Mouse (Mus musculus) kidney, postnatal 14 days (tissue): Measurements from ENCODE around the gene H2-Aa.
"Not testable (repeated sequence)": the region's sequence is repeated elsewhere in the genome, so short reads cannot be mapped to it uniquely, and the experiment has no call there.

Source experiments
- DNase-seq: peaks from one replicate; pipeline ENCODE4 v3.0.0; 2022; ENCODE audit warnings: mixed read lengths

The H2-Aa gene

GRCm38 (mm10) chr17:34287648-34288047, at the start of gene H2-Aa:
H2-Aa (minus strand) TSS chr17:34287823.
- peak; percentile 91 for DNase-seq

GRCm38 (mm10) chr17:34331200-34331599, 43.6 kb upstream of the H2-Aa start:
- DNase-seq: no peak

DNA sequence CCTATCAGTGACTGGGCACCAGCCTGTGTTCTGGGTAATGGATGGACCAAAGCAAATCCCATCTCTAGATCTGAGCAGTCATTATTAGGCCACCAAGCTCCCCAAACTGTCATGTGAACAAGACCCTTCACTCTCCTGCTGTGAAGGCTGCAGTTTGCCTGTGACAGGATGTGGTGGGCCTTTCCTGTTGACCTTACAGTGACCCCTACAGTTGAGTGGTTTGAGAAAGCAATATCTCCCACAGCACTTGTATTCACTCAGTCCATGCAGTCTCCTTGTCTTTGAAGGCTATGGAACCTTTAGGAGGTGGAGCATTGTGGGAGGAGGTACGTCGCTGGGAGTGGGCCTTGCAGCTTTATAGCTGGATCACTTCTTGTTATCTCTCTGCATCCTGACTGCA, 42.2 kb upstream of the H2-Aa start:
- DNase-seq: no peak

DNA sequence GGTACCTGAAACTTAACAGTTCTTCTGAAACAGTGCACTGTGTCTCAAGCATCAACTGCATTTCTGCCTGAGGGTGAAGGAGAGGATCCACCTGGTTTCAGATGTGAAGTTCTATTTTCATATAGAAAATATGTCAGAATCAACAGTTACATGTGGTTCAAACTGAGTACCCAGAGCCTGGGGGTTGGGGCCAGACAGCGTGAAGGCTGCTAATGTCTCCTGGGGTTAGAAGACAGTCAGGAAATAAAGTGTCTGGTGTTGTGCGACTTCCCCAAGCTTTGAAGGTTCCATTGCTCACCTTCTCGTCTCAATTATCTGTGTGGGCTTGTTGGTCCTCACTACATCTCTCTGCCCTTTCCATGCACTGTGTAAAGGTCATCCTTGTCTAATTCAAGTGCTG, 38.8 kb upstream of the H2-Aa start:
- DNase-seq: no peak

- DNase-seq: no peak
Observed at GRCm38 (mm10) chr17:34325436-34325835, 37.8 kb upstream of the H2-Aa start, which contains the start of gene H2-Eb2. H2-Eb2 (plus strand) TSS chr17:34325665.

- no peak for DNase-seq
Observed at GRCm38 (mm10) chr17:34317275-34317674, 29.7 kb upstream of the H2-Aa start.

GRCm38 (mm10) chr17:34316697-34317096, 29.1 kb upstream of the H2-Aa start:
- DNase-seq: no peak

GRCm38 (mm10) chr17:34315512-34315911, 27.9 kb upstream of the H2-Aa start:
- no peak for DNase-seq

DNA sequence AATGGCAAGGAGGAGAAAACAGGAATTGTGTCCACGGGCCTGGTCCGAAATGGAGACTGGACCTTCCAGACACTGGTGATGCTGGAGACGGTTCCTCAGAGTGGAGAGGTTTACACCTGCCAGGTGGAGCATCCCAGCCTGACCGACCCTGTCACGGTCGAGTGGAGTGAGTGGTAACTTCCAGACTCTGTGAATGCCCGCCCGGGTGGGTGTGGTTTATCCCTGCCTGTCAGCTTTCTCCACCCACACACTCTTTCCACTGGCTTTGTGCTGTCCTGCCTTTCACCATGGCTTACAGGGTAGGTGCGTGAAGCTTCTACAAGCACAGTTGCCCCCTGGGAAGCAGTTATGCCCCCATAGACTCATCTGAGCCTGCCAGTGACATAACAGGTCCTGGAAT, 26.7 kb upstream of the H2-Aa start:
- DNase-seq: no peak

DNA sequence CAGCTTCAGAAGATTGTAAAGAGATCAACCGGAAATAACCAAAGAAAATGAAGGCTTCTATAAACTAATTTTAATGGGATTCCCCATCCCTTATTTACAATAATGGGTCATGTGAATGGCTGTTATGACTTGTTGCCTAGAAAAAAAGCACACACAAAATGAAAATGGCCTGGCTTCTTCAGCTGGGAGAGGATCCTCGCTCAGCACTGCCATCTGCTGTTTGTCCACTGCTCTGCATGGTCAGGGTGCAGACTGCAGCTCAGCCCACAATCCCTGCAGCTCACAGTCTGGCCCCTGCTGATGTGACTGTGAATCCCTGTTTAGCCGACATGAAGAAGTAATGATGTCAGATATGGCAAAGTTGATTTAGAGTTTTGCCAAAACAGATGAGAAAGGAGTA, 25.8 kb upstream of the H2-Aa start:
- DNase-seq: peak; percentile 79

DNA sequence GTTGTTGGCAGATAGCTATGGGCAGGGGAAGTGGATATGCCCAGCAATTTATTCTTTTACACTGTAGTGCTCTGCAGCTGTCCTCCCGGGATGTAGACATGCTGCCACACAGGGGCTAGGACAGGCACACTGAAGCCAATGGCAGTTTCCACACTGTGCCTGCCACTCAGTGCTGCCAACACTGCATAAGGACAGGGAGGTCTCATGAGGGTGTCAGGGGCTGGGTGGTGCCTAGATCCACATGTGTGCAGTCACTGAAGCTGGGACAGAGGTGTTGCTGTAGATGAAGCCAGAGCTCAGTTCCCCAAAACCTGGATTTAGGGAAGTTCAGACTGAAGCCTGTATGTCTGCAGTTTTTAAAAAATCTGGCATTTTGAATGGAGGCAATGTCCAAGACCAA, 24.6 kb upstream of the H2-Aa start:
- DNase-seq: no peak

- not testable (repeated sequence) for DNase-seq
Observed at GRCm38 (mm10) chr17:34310526-34310925, 22.9 kb upstream of the H2-Aa start.

DNA sequence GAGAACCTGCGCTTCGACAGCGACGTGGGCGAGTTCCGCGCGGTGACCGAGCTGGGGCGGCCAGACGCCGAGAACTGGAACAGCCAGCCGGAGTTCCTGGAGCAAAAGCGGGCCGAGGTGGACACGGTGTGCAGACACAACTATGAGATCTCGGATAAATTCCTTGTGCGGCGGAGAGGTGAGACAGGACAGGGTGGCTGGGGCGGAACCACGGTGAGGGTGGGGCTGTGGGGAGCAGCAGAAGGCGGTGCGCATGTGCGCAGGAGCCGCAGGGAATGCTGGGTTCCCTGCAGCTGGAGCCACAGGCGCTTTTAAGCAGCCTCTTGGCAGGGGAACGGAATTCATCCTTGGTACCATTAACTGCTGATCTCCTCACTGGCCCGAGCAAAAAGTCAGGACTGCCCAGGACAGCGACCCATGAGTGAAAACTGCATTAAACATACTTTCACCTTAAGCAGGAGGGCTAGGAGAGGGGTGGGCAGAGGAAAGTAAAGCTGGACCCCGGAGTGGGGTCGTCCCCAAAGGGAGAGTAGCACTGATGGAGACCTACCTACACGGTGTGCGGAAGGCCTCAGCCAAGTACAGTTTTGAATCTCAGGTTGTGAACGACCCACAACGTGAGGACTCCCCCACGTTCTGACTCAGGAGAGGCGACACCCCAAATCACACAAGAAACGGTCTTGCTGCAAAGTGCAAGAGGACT, 22.2 kb upstream of the H2-Aa start:
- DNase-seq: peak; percentile 86

- DNase-seq: no peak
Observed at GRCm38 (mm10) chr17:34309225-34309624, 21.6 kb upstream of the H2-Aa start.

DNA sequence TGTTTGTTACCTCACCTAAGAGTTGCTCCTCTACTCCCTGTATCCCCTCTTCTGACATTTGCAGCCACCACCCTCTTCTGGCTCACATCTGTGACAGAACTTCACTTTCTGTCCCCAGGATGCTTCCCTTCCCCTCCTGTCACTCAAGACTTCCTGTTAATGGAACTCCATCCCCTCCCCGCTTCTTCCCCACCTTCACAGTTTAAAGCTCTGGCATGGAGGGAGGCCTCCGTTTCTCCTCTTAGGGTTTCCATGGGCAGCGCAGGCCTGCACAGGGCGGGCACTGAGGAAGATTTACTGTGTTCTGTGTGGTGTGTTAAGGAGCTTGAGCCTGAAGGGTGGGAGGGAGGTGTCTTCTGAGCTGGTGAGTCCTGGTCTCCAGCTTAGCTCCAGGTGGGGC, 20.5 kb upstream of the H2-Aa start:
- DNase-seq: no peak

DNA sequence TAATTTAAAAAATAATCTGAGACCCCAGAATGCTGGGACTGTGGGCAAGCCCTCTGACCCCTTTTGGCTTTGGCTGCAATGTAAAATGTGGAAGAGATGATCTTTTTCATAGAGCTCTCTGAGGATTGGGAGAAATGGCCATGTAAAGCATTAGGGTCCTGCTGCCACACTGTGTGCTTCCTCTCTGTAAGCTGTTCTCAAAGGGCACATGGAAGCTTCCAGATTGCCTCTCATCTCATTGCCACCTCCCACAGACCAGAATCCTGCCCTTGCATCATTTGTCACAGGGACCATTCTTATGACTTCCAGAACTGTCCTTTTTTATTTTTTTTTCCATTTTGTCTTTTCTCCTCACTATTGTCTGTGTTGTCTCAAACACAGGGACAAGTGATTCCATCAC, 19.6 kb upstream of the H2-Aa start:
- DNase-seq: no peak

DNA sequence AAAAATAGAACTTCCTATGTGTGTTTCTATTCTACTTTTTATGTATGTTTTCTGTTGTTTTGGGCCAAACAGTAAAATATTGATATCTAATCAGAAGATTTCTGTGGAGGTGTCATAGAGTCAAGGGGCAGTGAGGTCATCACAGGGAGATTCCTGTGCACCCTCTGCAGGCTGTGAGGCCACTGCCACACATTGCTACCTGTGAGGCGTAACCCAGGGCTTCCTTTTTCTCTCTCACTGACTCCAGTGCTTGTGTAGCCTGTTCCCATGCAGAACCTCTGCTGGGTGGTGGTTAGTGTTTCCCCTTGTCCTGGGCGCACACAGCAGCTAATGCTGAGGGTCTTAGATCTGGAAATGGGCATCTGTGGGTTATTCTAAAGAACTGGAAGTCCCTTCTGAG, 18.8 kb upstream of the H2-Aa start:
- no peak for DNase-seq

DNA sequence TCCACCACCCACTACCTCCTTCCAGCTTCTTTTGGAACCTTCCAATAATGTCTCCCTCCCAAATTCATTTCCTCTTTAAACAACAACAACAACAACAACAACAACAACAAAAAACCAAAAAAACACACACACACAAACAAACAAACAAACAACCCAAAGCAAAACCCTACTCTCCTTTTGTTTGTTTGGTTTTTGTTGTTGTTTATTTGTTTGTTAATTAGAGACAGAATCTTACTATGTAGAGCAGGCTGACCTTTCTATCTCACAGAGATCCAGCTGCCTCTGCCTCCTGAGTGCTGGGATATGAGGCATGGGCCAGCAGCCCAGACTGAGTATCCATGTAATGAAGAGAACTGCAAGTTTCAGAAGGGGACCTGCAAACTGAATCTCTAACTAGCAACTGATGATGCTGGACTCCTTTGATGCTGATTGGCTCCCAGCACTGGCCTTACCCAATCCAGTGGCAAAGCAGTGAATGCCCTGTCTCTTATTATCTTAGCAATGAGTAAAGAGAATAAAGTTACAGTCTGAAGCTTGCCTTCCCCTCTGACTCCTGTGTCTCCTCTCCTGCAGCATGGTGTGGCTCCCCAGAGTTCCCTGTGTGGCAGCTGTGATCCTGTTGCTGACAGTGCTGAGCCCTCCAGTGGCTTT, 17.9 kb upstream of the H2-Aa start, which contains the start of gene H2-Eb1:
TSS of gene H2-Eb1 (plus strand) at position 488 of the 651 bp plus-strand sequence.
- peak; percentile 93 for DNase-seq

DNA sequence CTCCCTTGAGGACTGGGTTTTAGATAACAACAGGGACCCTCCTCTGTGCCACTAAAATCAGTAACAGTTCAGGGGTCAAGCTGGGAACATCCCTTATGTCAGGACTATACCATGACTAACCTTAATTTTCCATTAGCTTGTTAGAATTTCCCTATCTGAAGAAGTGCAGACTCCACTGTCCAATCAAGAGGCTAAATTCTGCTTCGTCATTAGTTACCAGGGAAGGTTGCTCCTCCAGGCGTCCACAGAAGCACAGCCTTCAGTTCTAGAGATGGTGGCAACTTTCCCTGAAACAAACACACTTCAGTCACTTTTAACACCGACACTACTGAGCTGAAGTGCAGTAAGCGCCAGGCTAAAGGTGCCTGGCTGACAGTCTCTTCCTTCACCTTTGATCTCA, 17.1 kb upstream of the H2-Aa start:
- peak; percentile 83 for DNase-seq

- DNase-seq: no peak
Observed at GRCm38 (mm10) chr17:34303789-34304188, 16.2 kb upstream of the H2-Aa start.

DNA sequence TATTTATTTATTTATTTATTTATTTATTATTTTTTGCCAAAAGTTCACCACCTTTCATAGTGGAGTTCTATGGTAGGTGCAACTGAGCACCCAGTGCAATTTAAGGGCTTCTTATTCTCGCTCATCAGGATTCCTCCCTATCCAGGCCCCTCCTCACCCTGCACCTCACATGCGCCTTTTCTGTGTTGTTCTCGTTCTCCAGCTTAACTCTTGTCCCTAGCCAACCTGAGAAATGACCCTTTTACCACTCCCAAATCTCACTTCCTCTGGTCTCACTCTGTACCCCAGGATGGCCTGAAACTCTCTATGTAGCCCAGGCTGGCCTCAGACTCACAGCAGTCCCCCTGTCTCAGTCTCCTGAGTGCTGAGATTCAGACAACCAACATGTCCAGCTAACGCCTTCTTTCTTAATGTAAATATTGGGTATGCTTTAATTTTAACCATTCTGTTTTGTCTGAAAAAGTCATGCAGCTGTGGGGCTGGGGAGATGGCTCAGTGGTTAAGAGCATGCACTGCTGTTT, 14.1 kb upstream of the H2-Aa start:
- no peak for DNase-seq

DNA sequence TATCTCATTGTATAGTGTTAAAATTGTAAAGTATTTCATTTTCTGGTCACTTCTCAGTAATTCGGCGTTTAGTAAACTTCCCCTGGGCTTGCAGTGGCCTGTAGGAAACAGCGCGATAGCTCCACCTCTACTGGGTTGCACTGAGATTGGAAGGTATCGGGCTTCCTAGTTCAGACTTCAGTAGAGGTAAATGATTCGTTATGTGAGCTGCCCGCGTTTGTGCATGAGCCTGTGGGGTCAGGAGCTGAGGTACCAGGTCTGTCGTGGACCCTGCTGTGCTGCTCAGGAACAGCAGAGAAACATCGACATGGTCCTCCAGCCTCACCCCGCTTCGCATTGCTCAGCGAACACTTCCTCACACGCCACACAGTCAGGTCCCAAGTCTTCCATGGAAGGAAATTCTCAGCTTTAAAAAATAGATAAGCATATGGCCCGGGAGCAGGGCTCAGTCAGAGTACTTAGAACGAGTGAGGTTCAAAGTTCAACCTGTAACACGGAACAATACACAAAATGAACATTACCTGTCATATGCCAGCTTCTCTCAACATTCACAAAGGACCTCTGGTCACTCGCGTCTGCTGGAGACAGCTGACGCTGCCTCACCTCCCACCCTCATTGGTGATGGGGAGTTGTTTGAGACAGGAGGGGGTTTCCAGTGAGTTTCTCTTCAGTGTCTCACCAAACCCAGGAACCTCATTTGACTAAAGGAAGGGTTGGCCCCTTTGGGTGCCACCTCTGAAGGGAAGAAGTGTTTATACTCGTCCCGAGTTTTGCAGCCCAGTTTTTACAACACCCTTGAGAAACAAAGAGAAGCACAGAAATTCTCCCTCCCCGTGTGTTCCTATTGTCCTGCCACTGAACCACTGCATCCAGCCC, 13.3 kb upstream of the H2-Aa start:
- DNase-seq: no peak

DNA sequence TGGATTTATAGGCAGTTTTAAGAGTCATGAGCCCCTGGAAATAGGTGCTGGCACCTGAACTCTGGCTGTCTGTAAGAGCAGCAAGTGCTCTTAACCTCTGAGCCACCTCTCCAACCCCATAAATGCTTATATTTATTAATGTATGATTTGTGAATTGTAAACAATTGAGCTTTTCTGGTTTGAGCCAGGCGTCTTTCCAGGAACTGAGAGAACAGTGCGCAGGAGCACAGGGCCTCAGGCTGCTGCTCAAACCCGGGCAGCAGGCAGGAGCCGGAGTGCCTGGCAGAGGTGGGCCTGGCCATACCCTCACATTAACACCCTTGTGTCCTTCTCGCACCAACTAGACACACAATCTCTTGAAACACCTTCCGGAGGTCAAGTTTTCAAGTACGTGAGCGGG, 12.4 kb upstream of the H2-Aa start:
- no peak for DNase-seq
